Mouse (Mus musculus) limb, embryonic 15.5 days (tissue): Measurements from ENCODE around the gene Hoxa4. TPM values are rescaled to one million over a fixed set of nuclear protein-coding genes. Genes with fewer than 3 reads are reported as not detected.

Experiments used
- ATAC-seq: fragments of 200-750 bp; cut with Nextera tagmentation; 2 replicates; pipeline ENCODE4 v1.8.0; 2017; ENCODE audit warnings: low read depth, moderate TSS enrichment; ENCODE audit not compliant: insufficient number of reproducible peaks, low FRiP score, low TSS enrichment
- H3K27ac ChIP-seq: fragments of 300-500 bp; sonication (generic); 2 replicates; pipeline ENCODE4 v1.5.1; 2015; ENCODE audit warnings: moderate library complexity, mild to moderate bottlenecking, inconsistent platforms
- H3K27me3 ChIP-seq: fragments of 300-500 bp; sonication (generic); 2 replicates; pipeline ENCODE4 v1.6.1; 2015; ENCODE audit warnings: inconsistent platforms
- H3K36me3 ChIP-seq: fragments of 300-500 bp; sonication (generic); 2 replicates; pipeline ENCODE4 v1.6.1; 2015; ENCODE audit warnings: inconsistent platforms
- H3K4me1 ChIP-seq: fragments of 300-500 bp; sonication (generic); 2 replicates; pipeline ENCODE4 v1.6.1; 2015; ENCODE audit warnings: inconsistent platforms
- H3K4me2 ChIP-seq: fragments of 300-500 bp; sonication (generic); 2 replicates; pipeline ENCODE4 v1.6.1; 2015; ENCODE audit warnings: mild to moderate bottlenecking, inconsistent platforms
- H3K4me3 ChIP-seq: fragments of 300-500 bp; sonication (generic); 2 replicates; pipeline ENCODE4 v1.5.1; 2015; ENCODE audit warnings: mild to moderate bottlenecking, inconsistent platforms
- H3K9ac ChIP-seq: fragments of 300-500 bp; sonication (generic); 2 replicates; pipeline ENCODE4 v1.6.1; 2015; ENCODE audit warnings: inconsistent platforms
- H3K9me3 ChIP-seq: fragments of 300-500 bp; sonication (generic); 2 replicates; pipeline ENCODE4 v1.6.1; 2016; ENCODE audit warnings: inconsistent platforms
- WGBS: fragments of 180-500 bp; shearing (Covaris S2); methylation state at CpG from one replicate; pipeline ENCODE4 v1.1.7; 2015; 5-methylcytosine and 5-hydroxymethylcytosine counted together
- microRNA counts: library from miRNA; unstranded; fragments of <30 nt; microRNA quantifications from one replicate; lab custom pipeline; 2016
- microRNA-seq: library from miRNA; unstranded; fragments of <30 nt; microRNA quantifications from one replicate; pipeline ENCODE4, GENCODE M21; 2016
- polyA plus RNA-seq: library from polyadenylated mRNA; unstranded; fragments of >200 nt; fragmentation: Nextera tagmentation; extraction: Ambion mirVana; gene quantifications from 2 replicates; pipeline ENCODE4 v1.2.1, GENCODE M21; 2015

The Hoxa4 gene
- polyA plus RNA-seq, 1 experiment from 2014 or later = 0.52 TPM

DNA sequence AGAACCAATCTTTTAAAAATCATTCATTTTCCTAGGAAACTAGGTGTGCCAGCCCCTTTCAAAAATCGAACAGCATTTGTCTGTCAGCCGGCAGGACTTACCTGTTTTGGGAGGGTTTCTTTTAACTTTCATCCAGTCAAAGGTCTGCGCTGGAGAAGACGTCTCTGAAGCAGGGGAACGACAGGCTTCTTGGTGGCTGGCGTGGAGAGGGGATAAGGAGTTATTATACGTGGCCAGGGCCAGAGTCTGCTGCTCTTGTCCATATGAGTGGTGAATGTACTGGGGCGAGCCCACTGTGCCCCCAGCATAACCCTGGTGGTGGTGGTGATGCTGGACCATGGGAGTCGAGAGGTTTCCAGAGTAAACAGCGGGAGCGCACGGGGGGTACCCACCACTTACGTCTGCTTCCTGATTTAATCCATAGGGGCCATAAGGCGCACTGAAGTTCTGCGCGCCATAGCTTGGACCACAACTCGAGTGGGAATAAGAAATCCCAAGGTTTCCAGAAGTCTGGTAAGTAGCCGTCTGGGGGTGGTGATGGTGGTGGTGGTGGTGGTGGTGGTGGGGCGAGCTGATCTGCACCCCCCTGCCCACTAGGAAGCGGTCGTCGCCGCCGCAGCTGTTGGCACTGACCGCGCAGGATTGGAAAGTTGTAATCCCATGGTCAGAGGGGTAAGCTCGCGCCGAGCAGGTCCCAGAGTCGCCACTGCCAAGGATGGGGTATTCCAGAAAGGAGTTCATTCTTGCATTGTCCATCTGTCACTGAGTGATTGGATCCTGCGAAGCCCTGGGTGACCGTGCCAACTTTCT is 33.9 kb downstream of the Hoxa4 start:
- WGBS = 1% methylated on average over 32 of the region's 32 CpGs
- Histone ChIP-seq H3K27ac (no peak overlapping the region), H3K4me3 (peak overlapping the region; percentile 72), H3K27me3 (peaks cover 86% of the 10 kb centered on the region), H3K9ac (no peak overlapping the region), H3K4me1 (peaks cover 34% of the 10 kb centered on the region), H3K9me3 (no peaks in the 10 kb centered on the region), H3K4me2 (peak overlapping the region; percentile 99), H3K36me3 (no peaks in the 10 kb centered on the region)
- ATAC-seq = peak; percentile 56

DNA sequence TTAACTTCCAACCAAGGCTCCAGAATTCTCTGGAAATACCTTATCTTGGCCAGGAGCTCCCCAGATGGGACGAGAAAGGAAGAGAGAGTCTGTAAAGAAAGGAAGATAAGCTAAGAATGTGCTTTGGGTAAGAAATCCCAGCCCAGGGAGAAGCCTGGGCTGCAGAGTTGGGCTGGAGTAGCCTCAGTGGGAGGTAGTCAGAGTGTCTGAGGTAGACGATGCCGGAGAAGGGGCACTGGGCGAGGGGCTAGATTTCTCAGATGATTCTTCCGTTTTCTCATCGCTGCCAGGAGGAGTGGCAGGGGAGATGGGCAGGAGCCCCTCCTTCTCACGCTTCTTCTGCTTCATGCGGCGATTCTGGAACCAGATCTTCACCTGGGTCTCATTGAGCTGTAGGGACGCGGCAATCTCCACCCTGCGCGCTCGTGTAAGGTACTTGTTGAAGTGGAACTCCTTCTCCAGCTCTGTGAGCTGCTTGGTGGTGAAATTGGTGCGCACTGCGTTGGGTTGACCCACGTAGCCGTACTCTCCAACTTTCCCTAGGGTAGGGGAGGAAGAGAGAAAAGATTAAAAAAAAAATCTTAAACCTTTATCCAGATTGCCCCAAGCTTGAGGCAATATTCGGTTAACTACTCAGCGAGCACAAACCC is 34.9 kb downstream of the Hoxa4 start:
- H3K9me3 ChIP-seq = no peaks in the 10 kb centered on the region
- 6% methylated on average over 20 of the region's 20 CpGs for WGBS

DNA sequence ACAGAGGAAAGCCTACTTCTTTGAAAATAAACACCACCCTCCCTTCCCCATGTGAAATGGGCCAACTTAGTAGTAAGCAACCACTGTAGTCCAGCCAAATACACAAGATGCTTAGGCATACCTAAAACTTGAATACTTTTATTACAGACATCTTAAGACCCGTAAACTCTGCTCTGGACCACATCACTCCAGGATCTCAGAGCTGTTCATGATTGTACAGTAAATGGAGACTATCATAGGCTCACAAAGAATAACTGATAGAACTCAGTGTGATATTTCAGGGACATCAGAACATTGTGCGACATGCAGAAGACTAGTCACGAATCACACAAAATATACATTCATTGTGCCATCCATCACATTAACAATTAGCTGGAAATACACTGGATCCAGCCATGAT is 36.1 kb downstream of the Hoxa4 start:
- ATAC-seq = no peak
- no peak overlapping the region for H3K27ac ChIP-seq
- WGBS = 61% methylated on average over 3 of the region's 3 CpGs

More for the DNA sequence above, 34.9 kb downstream of the Hoxa4 start:
- H3K9ac ChIP-seq = no peak overlapping the region
- H3K4me1 ChIP-seq = peaks cover 34% of the 10 kb centered on the region
- no peaks in the 10 kb centered on the region for H3K36me3 ChIP-seq
- peaks cover 86% of the 10 kb centered on the region for H3K27me3 ChIP-seq
- H3K4me2 ChIP-seq = no peak overlapping the region
- no peak for ATAC-seq
- H3K27ac ChIP-seq = no peak overlapping the region
- no peak overlapping the region for H3K4me3 ChIP-seq

DNA sequence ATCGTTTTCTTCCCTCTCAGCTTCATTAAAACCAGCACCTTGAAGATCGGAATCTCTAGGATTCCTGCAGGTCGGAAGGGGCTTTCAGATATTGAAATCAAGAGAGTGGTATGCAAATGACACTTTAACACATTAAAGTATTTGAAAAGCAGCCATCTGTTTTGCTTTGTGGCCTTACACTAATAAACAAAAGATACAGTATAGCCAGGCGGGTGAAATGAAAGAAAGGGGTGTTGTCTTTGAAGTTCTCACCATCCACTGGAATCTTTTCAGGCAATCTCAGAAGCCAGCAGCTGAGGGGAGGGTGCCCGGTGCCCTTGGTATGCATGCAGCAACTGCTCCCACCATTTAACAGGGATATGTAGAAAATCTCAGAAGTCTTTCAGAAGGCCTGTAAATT is 37.5 kb downstream of the Hoxa4 start:
- H3K4me2 ChIP-seq = no peak overlapping the region
- ATAC-seq = no peak
- H3K27ac ChIP-seq = no peak overlapping the region
- H3K9me3 ChIP-seq = no peaks in the 10 kb centered on the region
- H3K4me1 ChIP-seq = peaks cover 19% of the 10 kb centered on the region
- peaks cover 93% of the 10 kb centered on the region for H3K27me3 ChIP-seq
- H3K9ac ChIP-seq = no peak overlapping the region
- no peak overlapping the region for H3K4me3 ChIP-seq
- 39% methylated on average over 5 of the region's 5 CpGs for WGBS
- H3K36me3 ChIP-seq = no peaks in the 10 kb centered on the region

More for the DNA sequence above, 36.1 kb downstream of the Hoxa4 start:
- Histone ChIP-seq H3K4me2 (no peak overlapping the region), H3K9ac (no peak overlapping the region), H3K9me3 (no peaks in the 10 kb centered on the region), H3K4me1 (peaks cover 30% of the 10 kb centered on the region), H3K27me3 (peaks cover 92% of the 10 kb centered on the region), H3K4me3 (no peak overlapping the region), H3K36me3 (no peaks in the 10 kb centered on the region)

DNA sequence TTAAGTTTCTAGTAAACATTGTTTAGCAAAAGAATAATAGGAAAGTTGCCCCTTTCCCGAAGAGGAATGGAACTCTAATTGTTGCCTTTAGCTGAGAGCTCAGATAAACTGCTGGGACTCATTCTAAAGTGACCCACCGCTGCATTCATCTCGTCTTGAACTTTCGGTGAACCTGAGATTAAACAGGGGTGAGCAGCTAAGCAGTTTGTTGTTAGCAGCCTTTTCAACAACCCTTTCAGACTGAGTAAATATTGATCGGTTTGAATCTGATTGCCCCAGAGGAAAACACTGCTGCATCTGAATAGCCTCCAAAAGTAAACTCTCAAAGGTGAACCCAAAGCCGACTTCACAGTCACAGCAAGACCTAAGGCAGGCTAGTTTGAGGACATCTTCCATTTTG is 38.3 kb downstream of the Hoxa4 start:
- 13% methylated on average over 6 of the region's 6 CpGs for WGBS
- no peak for ATAC-seq
- peaks cover 86% of the 10 kb centered on the region for H3K27me3 ChIP-seq

DNA sequence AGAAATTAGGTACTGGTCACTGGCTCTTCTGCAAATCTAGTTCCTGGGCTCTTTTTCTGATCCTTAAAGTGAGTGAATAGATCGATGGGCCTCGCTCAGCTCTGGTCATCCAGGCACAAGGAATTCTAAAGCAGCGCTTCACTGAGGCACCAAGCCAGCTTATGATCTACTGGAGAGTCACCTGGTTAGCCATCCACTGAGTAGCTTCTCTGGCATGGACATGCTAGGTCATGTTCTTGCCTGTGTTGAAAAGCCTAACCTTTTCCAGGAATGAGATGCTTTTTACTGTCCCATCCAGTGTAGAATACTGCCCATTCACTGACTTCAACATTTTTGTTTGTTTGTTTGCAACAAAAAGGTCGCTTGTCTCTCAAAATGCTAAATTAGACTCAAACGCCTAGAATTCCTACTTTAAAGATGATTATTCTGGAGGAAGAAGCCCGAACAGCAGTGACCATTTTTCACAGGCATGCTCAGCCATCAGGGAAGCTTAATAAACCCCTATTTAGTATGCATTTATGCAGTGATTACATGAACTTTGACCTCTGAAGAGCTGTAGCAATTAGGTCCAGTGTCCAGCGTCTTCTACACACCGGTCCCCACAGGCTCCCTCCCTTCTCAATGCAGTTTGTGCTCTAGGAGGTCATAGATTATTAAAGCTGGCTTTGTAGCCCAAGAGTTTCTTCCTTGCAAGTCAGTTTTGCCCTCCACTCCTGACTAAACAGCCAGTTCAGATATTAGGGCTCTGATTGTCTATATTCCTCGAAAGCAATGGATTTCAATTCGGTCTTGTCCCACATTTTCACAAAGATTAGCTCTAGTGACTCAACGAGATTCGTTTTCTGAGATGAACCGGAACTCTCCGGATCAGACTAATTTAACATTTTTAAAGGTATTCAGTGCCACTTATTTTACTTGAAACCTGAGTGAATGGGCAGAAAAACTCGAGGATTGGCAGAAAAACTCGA is 39.0 kb downstream of the Hoxa4 start:
- no peaks in the 10 kb centered on the region for H3K36me3 ChIP-seq
- 25% methylated on average over 16 of the region's 16 CpGs for WGBS
- H3K27me3 ChIP-seq = peaks cover 79% of the 10 kb centered on the region
- no peak overlapping the region for H3K4me2 ChIP-seq
- H3K9ac ChIP-seq = no peak overlapping the region
- H3K4me1 ChIP-seq = peaks cover 5% of the 10 kb centered on the region; the same call in 1 of the 2 replicates
- H3K9me3 ChIP-seq = no peaks in the 10 kb centered on the region
- H3K4me3 ChIP-seq = no peak overlapping the region
- ATAC-seq = no peak
- H3K27ac ChIP-seq = no peak overlapping the region

More for the DNA sequence above, 38.3 kb downstream of the Hoxa4 start:
- Histone ChIP-seq H3K9ac (no peak overlapping the region), H3K4me1 (peaks cover 11% of the 10 kb centered on the region; the same call in 1 of the 2 replicates), H3K4me2 (no peak overlapping the region), H3K4me3 (no peak overlapping the region), H3K9me3 (no peaks in the 10 kb centered on the region), H3K27ac (no peak overlapping the region), H3K36me3 (no peaks in the 10 kb centered on the region)

DNA sequence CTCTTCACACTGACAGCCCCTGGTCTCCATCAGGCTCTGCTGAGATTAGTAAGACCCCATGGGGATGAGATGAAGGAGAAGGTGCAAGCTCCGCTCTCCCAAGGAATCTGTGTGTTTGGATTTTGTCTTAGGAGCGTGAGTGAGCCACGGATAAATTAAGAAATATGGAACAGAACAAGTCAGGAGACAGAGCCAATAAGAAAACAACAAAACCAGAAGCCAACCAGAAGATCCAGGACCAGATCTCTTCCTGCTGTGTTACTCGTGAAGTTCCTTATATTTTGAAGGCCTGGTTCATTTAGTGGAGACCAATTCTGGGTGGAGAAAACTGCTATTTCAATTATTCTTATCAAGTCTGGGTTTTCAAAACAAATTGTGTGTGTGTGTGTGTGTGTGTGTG is 40.0 kb downstream of the Hoxa4 start:
- H3K9me3 ChIP-seq = no peaks in the 10 kb centered on the region
- no peaks in the 10 kb centered on the region for H3K36me3 ChIP-seq
- peaks cover 5% of the 10 kb centered on the region; the same call in 1 of the 2 replicates for H3K4me1 ChIP-seq
- no peak for ATAC-seq
- H3K4me2 ChIP-seq = no peak overlapping the region
- H3K27me3 ChIP-seq = peaks cover 77% of the 10 kb centered on the region
- H3K9ac ChIP-seq = no peak overlapping the region
- H3K4me3 ChIP-seq = no peak overlapping the region
- H3K27ac ChIP-seq = no peak overlapping the region
- WGBS = 42% methylated on average over 4 of the region's 4 CpGs

DNA sequence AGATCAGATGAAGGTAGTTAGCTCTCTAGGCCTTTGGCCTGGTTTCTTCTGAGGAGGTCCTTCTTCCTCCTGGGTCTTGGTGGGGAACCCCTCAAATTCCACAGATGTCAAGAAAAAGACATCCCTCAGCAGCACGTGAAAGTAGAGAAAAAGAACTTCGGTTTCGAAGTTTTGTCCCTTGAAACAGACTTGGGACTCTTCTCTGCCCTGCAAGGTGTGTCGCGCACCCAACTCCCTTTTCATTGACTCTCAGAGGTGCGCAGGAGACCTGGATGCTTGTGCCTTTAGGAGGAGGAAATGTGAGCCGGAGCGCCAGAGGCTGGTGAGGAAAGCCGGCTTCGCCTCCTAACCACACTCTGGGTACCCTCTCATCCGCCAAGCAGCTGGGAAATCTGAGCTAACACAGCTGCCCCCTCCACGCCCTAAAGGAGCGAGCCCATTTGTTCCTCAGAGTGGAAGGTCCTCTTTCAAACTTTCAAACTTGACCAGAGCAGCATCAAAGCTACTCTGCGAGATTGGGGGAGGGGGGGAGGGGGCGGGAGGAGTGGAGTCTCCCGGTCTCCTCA is 41.1 kb downstream of the Hoxa4 start:
- H3K4me1 ChIP-seq = peaks cover 5% of the 10 kb centered on the region; the same call in 1 of the 2 replicates
- H3K9ac ChIP-seq = no peak overlapping the region
- no peaks in the 10 kb centered on the region for H3K36me3 ChIP-seq
- H3K27me3 ChIP-seq = peaks cover 70% of the 10 kb centered on the region
- ATAC-seq = no peak
- WGBS = 9% methylated on average over 16 of the region's 16 CpGs
- no peak overlapping the region for H3K27ac ChIP-seq
- no peak overlapping the region; the same call in 1 of the 2 replicates for H3K4me3 ChIP-seq
- no peaks in the 10 kb centered on the region for H3K9me3 ChIP-seq
- 0 out of 2 replicates have a peak overlapping the region, but pooled peaks have one; percentile 14 for H3K4me2 ChIP-seq

MicroRNAs within 50 kb of the gene (microRNA counts, 519-probe panel; counts per million panel counts)
- 4,086 counts per million, percentile 93 among the panel's probes with 10 or more counts for microRNA mmu-miR-196b (lab: Ali Mortazavi, UCI)

Small RNA genes lying within 50 kb of the gene (microRNA-seq; reads per million reads assigned to microRNA genes)
- gene Mir196b = 48,091 reads per million, percentile 98 among the genes with 10 or more reads in this experiment

Other genes with a start within 250 kb of the Hoxa4 start
- 18.7 and 18.8 TPM in 2 replicates for gene Skap2, start 179.2 kb downstream of the Hoxa4 start, polyA plus RNA-seq
- gene Hoxa1, start 33.4 kb downstream of the Hoxa4 start, polyA plus RNA-seq = 0.52 and 0.68 TPM in 2 replicates
- gene Hoxa2, start 26.9 kb downstream of the Hoxa4 start, polyA plus RNA-seq = 0.59 and 0.76 TPM in 2 replicates
- 0.10 and 0.26 TPM in 2 replicates for gene 5730596B20Rik, start 14.3 kb downstream of the Hoxa4 start, polyA plus RNA-seq
- 1.7 and 2.1 TPM in 2 replicates for gene Hoxa5, start 12.8 kb upstream of the Hoxa4 start, polyA plus RNA-seq
- gene Hoxa6, start 17.0 kb upstream of the Hoxa4 start, polyA plus RNA-seq = 0.41 and 1.1 TPM in 2 replicates
- gene Hoxa3, start 21.6 kb upstream of the Hoxa4 start, polyA plus RNA-seq = 2.2 and 2.5 TPM in 2 replicates
- gene Gm28308, start 21.6 kb upstream of the Hoxa4 start, polyA plus RNA-seq = 0.70 TPM in 1 of 2 replicates, not detected in the other
- gene Hoxa7, start 30.1 kb upstream of the Hoxa4 start, polyA plus RNA-seq = 12.0 and 12.9 TPM in 2 replicates
- 30.8 and 34.0 TPM in 2 replicates for gene Hoxa9, start 39.3 kb upstream of the Hoxa4 start, polyA plus RNA-seq
- 86.8 and 108 TPM in 2 replicates for gene Hoxa10, start 49.1 kb upstream of the Hoxa4 start, polyA plus RNA-seq
- 23.3 and 33.4 TPM in 2 replicates for gene Hoxa11, start 54.1 kb upstream of the Hoxa4 start, polyA plus RNA-seq
- 11.0 and 17.4 TPM in 2 replicates for gene Hoxa13, start 69.1 kb upstream of the Hoxa4 start, polyA plus RNA-seq
- 0.19 and 0.59 TPM in 2 replicates for gene Evx1, start 121.7 kb upstream of the Hoxa4 start, polyA plus RNA-seq